Mouse (Mus musculus): ENCODE data around the gene Lrrc9.

DNA sequence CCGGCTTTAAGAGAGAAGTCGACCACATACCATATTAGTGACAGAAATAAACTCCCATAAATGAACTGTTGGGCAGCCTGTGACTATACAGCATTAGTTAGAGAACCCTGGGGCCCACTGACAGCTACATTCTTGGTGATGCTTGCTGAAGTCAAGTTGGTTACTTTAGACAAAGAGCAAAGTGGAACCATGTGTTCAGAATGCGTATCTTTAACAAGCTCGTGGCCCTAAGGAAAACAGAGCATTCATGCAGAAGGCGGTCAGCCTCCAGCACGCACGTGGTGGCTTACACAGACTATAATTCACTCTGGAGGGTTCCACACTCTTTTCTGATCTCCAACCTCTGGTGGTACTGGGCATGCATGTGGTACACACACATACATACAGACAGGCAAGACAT is 67.9 kb downstream of the Lrrc9 start:
- TF ChIP-seq CTCF (IDR thresholded peaks at IDR 0.05; ENCODE audit: low read depth) (no peak), EP300 (IDR thresholded peaks at IDR 0.05; ENCODE audit: low read depth) (no peak)
